Mouse (Mus musculus) testis, adult 2 months (tissue): ENCODE data around the gene Gabbr1. TPM values are rescaled to one million over a fixed set of nuclear protein-coding genes. Genes with fewer than 3 reads are reported as not detected.
"Not testable (repeated sequence)": the region's sequence is repeated elsewhere in the genome, so short reads cannot be mapped to it uniquely, and the experiment has no call there.

ENCODE experiments used
- H3K27ac ChIP-seq: fragments of 200-500 bp; 2 replicates; pipeline ENCODE4 v1.5.1; 2012; ENCODE audit warnings: low read depth, low read length; ENCODE audit not compliant: control insufficient read depth, insufficient read depth
- H3K27me3 ChIP-seq: fragments of 200-500 bp; 2 replicates; pipeline ENCODE4 v1.6.1; 2012; ENCODE audit warnings: mild to moderate bottlenecking, low read length, moderate library complexity; ENCODE audit not compliant: control insufficient read depth, insufficient read depth
- H3K36me3 ChIP-seq: fragments of 200-500 bp; 2 replicates; pipeline ENCODE4 v1.6.1; 2012; ENCODE audit warnings: mild to moderate bottlenecking, low read length; ENCODE audit not compliant: control insufficient read depth, insufficient read depth
- H3K4me1 ChIP-seq: fragments of 200-500 bp; 2 replicates; pipeline ENCODE4 v1.6.1; 2012; ENCODE audit warnings: low read length; ENCODE audit not compliant: control insufficient read depth, insufficient read depth
- H3K4me3 ChIP-seq: fragments of 200-500 bp; 2 replicates; pipeline ENCODE4 v1.5.1; 2012; ENCODE audit warnings: low read depth, mild to moderate bottlenecking, low read length, moderate library complexity, mixed read lengths; ENCODE audit not compliant: control insufficient read depth
- CTCF ChIP-seq: fragments of 200-500 bp; IDR thresholded peaks from 2 replicates; pipeline ENCODE4 v1.5.1; 2012; ENCODE audit warnings: low read depth, mild to moderate bottlenecking, inconsistent platforms, low read length, moderate library complexity; ENCODE audit not compliant: control insufficient read depth, insufficient read depth, insufficient replicate concordance
- POLR2A ChIP-seq: fragments of 200-500 bp; IDR thresholded peaks from 2 replicates; pipeline ENCODE4 v1.6.1; 2012; ENCODE audit warnings: low read depth, mild to moderate bottlenecking, inconsistent platforms, low read length, moderate library complexity; ENCODE audit not compliant: control insufficient read depth
- polyA plus RNA-seq: library from polyadenylated mRNA; depleted of rRNA; stranded (reverse); fragments of >200 nt; gene quantifications from 2 replicates; pipeline ENCODE4 v1.2.3, GENCODE M21; 2012

The Gabbr1 gene
- polyA plus RNA-seq, 1 experiment = 12.3 TPM

- H3K27ac ChIP-seq = no peak overlapping the region
- H3K4me1 ChIP-seq = no peaks in the 10 kb centered on the region; the same call in 1 of the 2 replicates
- no peaks in the 10 kb centered on the region for H3K36me3 ChIP-seq
- no peak for TF ChIP-seq POLR2A
- TF ChIP-seq CTCF = no peak
- no peak overlapping the region for H3K4me3 ChIP-seq
- H3K27me3 ChIP-seq = no peaks in the 10 kb centered on the region
Measured at GRCm38 (mm10) chr17:37008161-37008560, 37.6 kb upstream of the Gabbr1 start.

DNA sequence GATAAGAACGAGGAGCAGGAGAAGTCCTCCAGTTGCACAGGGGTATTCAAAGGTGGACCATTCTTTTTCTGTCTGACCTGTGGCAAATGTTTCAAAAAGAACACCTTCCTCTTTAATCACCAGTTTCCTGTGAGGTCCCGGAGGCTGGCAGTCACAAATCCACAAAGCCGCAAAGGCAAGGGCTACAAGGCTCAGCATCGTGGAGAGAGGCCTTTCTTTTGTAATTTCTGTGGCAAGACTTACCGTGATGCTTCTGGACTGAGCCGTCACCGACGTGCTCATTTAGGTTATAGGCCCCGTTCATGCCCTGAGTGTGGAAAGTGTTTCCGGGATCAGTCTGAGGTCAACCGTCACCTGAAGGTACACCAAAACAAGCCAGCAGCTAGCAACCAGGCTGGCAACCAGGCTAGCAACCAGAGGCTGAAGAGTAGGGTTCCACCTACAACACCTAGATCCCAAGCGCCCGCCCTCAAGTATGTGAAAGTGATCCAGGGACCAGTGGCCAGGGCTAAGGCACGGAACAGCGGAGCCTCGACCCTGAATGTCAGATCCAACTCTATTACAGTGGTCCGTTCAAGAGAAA is 36.2 kb upstream of the Gabbr1 start:
- Histone ChIP-seq H3K27ac (no peak overlapping the region), H3K27me3 (no peaks in the 10 kb centered on the region), H3K36me3 (no peaks in the 10 kb centered on the region), H3K4me1 (no peaks in the 10 kb centered on the region; the same call in 1 of the 2 replicates), H3K4me3 (no peak overlapping the region)
- TF ChIP-seq CTCF (no peak), POLR2A (no peak)

GRCm38 (mm10) chr17:37011719-37012118 is 34.0 kb upstream of the Gabbr1 start:
- H3K27ac ChIP-seq = no peak overlapping the region
- TF ChIP-seq CTCF (no peak), POLR2A (no peak)
- no peaks in the 10 kb centered on the region for H3K4me1 ChIP-seq
- no peaks in the 10 kb centered on the region for H3K27me3 ChIP-seq
- no peaks in the 10 kb centered on the region for H3K36me3 ChIP-seq
- no peak overlapping the region for H3K4me3 ChIP-seq

DNA sequence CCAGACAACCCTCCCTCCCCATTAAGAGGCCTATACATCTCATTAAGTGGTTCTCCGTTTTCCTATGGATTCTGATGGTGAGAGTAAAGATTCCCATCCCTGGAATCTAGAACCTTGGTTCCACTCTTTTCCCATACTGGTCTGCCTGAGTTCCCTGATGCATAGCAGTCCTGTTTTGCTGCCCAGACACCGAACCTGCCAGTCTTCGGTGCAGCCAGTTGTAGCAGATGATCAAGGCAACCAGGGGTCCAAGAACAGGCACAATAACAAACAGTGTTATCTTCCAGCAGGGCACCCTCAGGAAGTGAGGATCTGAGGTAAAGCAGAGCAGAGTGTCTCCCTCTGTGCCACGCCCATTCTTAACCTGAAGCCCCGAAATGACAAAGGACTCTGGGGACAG is 33.6 kb upstream of the Gabbr1 start:
- Histone ChIP-seq H3K36me3 (no peaks in the 10 kb centered on the region), H3K4me1 (no peaks in the 10 kb centered on the region), H3K27me3 (no peaks in the 10 kb centered on the region), H3K4me3 (no peak overlapping the region), H3K27ac (no peak overlapping the region)
- TF ChIP-seq POLR2A (no peak), CTCF (no peak)

DNA sequence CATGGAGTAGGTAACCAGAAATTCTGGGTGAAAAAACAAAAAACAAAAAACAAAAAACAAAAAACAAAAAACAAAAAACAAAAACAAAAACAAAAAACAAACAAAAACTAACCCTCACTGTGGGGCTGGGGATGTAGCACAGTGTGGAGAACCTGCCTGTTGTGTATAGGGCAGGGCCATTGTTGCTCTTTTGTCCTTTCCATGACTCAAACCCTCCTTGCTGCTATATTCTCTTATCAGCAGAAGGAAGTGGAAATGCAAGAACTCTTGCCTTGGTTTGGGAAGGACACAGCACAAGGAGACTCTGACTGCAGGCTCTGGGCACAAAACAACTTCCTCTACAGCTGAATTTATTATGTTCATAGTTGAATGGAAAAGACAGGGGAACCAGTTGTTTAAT is 29.4 kb upstream of the Gabbr1 start:
- Histone ChIP-seq H3K4me1 (no peaks in the 10 kb centered on the region), H3K27me3 (no peaks in the 10 kb centered on the region), H3K4me3 (no peak overlapping the region), H3K27ac (no peak overlapping the region), H3K36me3 (no peaks in the 10 kb centered on the region)
- no peak for TF ChIP-seq CTCF
- TF ChIP-seq POLR2A = no peak

GRCm38 (mm10) chr17:37018328-37018727 is 27.4 kb upstream of the Gabbr1 start:
- Histone ChIP-seq H3K27ac (no peak overlapping the region), H3K36me3 (no peaks in the 10 kb centered on the region), H3K4me1 (no peaks in the 10 kb centered on the region), H3K27me3 (no peaks in the 10 kb centered on the region), H3K4me3 (no peak overlapping the region)
- no peak for TF ChIP-seq POLR2A

DNA sequence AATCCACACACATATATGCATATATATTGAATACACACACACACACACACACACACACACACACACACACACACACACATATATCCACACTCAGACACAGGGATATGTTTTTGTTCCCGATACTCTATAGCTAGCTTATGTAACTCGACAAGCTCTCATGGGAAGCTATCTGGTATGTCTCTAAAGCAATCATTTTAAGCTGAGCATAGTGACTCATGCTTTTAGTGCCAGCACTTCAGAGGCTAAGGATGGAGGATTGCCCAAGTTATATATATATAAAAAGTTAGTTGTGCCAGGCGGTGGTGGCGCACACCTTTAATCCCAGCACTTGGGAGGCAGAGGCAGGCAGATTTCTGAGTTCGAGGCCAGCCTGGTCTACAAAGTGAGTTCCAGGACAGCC is 26.5 kb upstream of the Gabbr1 start:
- H3K27ac ChIP-seq, H3K36me3 ChIP-seq, H3K4me1 ChIP-seq: not testable (repeated sequence)

DNA sequence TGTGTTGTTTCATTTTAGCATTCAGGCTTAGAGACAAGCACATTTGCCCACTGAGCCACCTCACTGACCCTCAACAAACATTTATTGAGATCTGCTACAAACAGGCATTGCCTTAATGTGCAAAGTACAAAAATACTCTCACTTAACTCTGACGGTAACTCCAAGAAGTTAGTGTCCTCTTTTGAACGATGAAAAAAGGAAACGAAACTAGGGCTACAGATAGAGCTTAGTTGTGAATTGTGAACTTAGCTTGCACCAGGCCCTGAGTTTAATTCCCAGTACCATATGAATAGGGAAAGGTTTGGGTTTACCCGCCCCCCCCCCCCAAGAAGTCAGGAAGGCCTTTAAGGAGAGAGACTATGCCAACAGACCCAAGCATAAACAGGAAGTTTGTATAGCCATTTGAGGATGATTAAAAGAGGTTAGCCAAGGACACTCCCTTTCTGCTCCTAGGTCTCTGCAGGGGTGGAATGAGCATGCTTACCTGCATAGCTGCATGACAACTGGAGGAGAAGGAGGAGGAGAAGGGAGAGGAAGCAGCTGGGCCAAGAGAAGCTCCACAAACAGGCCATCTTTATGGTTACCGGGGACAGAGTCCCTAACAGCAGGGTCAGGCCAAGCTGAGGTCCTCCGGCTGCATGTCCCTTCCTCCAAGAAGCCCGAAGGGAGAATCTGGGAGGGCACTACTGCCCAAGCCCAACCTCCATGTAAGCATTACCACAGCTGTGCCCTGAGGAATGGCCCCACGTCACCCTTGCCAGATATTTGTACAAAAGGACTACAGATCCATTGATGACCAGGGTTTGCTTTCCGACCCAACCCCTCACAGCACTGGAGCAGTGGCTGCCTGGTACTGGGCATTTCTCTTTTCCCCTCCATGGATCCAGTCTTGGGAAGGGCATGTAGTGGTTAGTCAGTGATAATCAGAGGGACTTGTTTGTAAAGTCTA is 22.9 kb upstream of the Gabbr1 start, which contains the start of gene Mog:
Gene Mog, minus strand, starts transcription at position 771 of the 949 bp plus-strand sequence.
- Histone ChIP-seq H3K27me3 (no peaks in the 10 kb centered on the region), H3K4me3 (no peak within 1 kb of the TSS), H3K36me3 (no peaks in the 10 kb centered on the region), H3K4me1 (peaks cover 3% of the 10 kb centered on the region; the same call in 1 of the 2 replicates), H3K27ac (no peak within 1 kb of the TSS)
- no peak for TF ChIP-seq POLR2A
- no peak for TF ChIP-seq CTCF

More for the DNA sequence above, 26.5 kb upstream of the Gabbr1 start:
- H3K27me3 ChIP-seq, H3K4me3 ChIP-seq: not testable (repeated sequence)
